Mouse (Mus musculus) embryonic facial prominence, embryonic 10.5 days (tissue): ENCODE data around the gene Clec2l. TPM values are rescaled to one million over a fixed set of nuclear protein-coding genes. Genes with fewer than 3 reads are reported as not detected.
A peak's percentile ranks its signal among the peaks of the same experiment; 100 is the strongest.
"Not testable (repeated sequence)": the region's sequence is repeated elsewhere in the genome, so short reads cannot be mapped to it uniquely, and the experiment has no call there.

ENCODE experiments used
- DNase-seq: peaks from one replicate; pipeline ENCODE4 v3.0.0-alpha.2; 2017; ENCODE audit warnings: low spot score
- H3K27ac ChIP-seq: fragments of 300-500 bp; sonication (generic); replicated peaks from 2 replicates; pipeline ENCODE4 v1.5.1; 2016; ENCODE audit warnings: mild to moderate bottlenecking
- H3K27me3 ChIP-seq: fragments of 300-500 bp; sonication (generic); replicated peaks from 2 replicates; pipeline ENCODE4 v1.6.1; 2016; ENCODE audit warnings: low read depth, mild to moderate bottlenecking; ENCODE audit not compliant: poor library complexity, severe bottlenecking
- H3K36me3 ChIP-seq: fragments of 300-500 bp; sonication (generic); replicated peaks from 2 replicates; pipeline ENCODE4 v1.6.1; 2016; ENCODE audit warnings: mild to moderate bottlenecking, moderate library complexity
- H3K4me1 ChIP-seq: fragments of 300-500 bp; sonication (generic); 2 replicates; pipeline ENCODE4 v1.6.1; 2016
- H3K4me3 ChIP-seq: fragments of 300-500 bp; sonication (generic); 2 replicates; pipeline ENCODE4 v1.5.1; 2016; ENCODE audit warnings: mild to moderate bottlenecking, moderate library complexity
- H3K9me3 ChIP-seq: fragments of 300-500 bp; sonication (generic); 2 replicates; pipeline ENCODE4 v1.6.1; 2016; ENCODE audit warnings: mild to moderate bottlenecking
- WGBS: fragments of 180-500 bp; shearing (Covaris S2); methylation state at CpG from one replicate; pipeline ENCODE4 v1.1.7; 2016; 5-methylcytosine and 5-hydroxymethylcytosine counted together
- polyA plus RNA-seq: library from polyadenylated mRNA; unstranded; fragments of >200 nt; fragmentation: Nextera tagmentation; extraction: Ambion mirVana; gene quantifications from 2 replicates; pipeline ENCODE4 v1.2.1, GENCODE M21; 2016

The Clec2l gene
- polyA plus RNA-seq, 1 experiment from 2014 or later: 0.97 TPM

- no peaks in the 10 kb centered on the region for H3K9me3 ChIP-seq
- peaks cover 19% of the 10 kb centered on the region for H3K4me1 ChIP-seq
- H3K4me3 ChIP-seq: no peak overlapping the region
- H3K27me3 ChIP-seq: peaks cover 71% of the 10 kb centered on the region
- no peak overlapping the region for H3K27ac ChIP-seq
- no peak for DNase-seq
- H3K36me3 ChIP-seq: no peaks in the 10 kb centered on the region
- 84% methylated on average over 11 of the region's 11 CpGs for WGBS
Measured at GRCm38 (mm10) chr6:38640401-38640800, 22.5 kb upstream of the Clec2l start.

GRCm38 (mm10) chr6:38641228-38641627, 21.6 kb upstream of the Clec2l start:
- Histone ChIP-seq H3K4me3 (no peak overlapping the region), H3K4me1 (peaks cover 13% of the 10 kb centered on the region), H3K27ac (no peak overlapping the region), H3K36me3 (no peaks in the 10 kb centered on the region), H3K27me3 (peaks cover 64% of the 10 kb centered on the region), H3K9me3 (no peaks in the 10 kb centered on the region)
- no peak for DNase-seq
- 72% methylated on average over 5 of the region's 5 CpGs for WGBS

GRCm38 (mm10) chr6:38641645-38642044, 21.2 kb upstream of the Clec2l start:
- no peak for DNase-seq
- 50% methylated on average over 5 of the region's 5 CpGs for WGBS
- Histone ChIP-seq H3K9me3 (no peaks in the 10 kb centered on the region), H3K4me1 (peaks cover 9% of the 10 kb centered on the region), H3K27ac (no peak overlapping the region), H3K4me3 (no peak overlapping the region), H3K27me3 (peaks cover 62% of the 10 kb centered on the region), H3K36me3 (no peaks in the 10 kb centered on the region)

- Histone ChIP-seq H3K4me1 (no peaks in the 10 kb centered on the region), H3K27me3 (peaks cover 52% of the 10 kb centered on the region), H3K27ac (no peak overlapping the region), H3K4me3 (no peak overlapping the region), H3K9me3 (no peaks in the 10 kb centered on the region), H3K36me3 (no peaks in the 10 kb centered on the region)
- DNase-seq: no peak
- 83% methylated on average over 5 of the region's 5 CpGs for WGBS
Measured at GRCm38 (mm10) chr6:38642593-38642992, 20.3 kb upstream of the Clec2l start.

- no peak overlapping the region for H3K27ac ChIP-seq
- DNase-seq: no peak
- no peaks in the 10 kb centered on the region for H3K4me1 ChIP-seq
- no peak overlapping the region for H3K4me3 ChIP-seq
- peaks cover 48% of the 10 kb centered on the region for H3K27me3 ChIP-seq
- WGBS: 66% methylated on average over 3 of the region's 3 CpGs
- H3K36me3 ChIP-seq: no peaks in the 10 kb centered on the region
- H3K9me3 ChIP-seq: no peaks in the 10 kb centered on the region
Measured at GRCm38 (mm10) chr6:38643039-38643438, 19.8 kb upstream of the Clec2l start.

- Histone ChIP-seq H3K36me3 (no peaks in the 10 kb centered on the region), H3K27ac (no peak overlapping the region), H3K4me3 (no peak overlapping the region), H3K4me1 (no peaks in the 10 kb centered on the region), H3K9me3 (no peaks in the 10 kb centered on the region), H3K27me3 (0 out of 2 replicates have a peak, but pooled peaks cover 3% of the 10 kb centered on the region)
- DNase-seq: no peak
- WGBS: 72% methylated on average over 3 of the region's 3 CpGs
Measured at GRCm38 (mm10) chr6:38649545-38649944, 13.3 kb upstream of the Clec2l start.

- H3K4me1 ChIP-seq: no peaks in the 10 kb centered on the region
- DNase-seq: peak; percentile 71
- 0 out of 2 replicates have a peak, but pooled peaks cover 3% of the 10 kb centered on the region for H3K27me3 ChIP-seq
- H3K36me3 ChIP-seq: no peaks in the 10 kb centered on the region
- WGBS: 44% methylated on average over 14 of the region's 14 CpGs
- H3K9me3 ChIP-seq: no peaks in the 10 kb centered on the region
- no peak overlapping the region for H3K4me3 ChIP-seq
- H3K27ac ChIP-seq: no peak overlapping the region
Measured at GRCm38 (mm10) chr6:38650263-38650937, 12.5 kb upstream of the Clec2l start.

- Histone ChIP-seq H3K36me3 (no peaks in the 10 kb centered on the region), H3K4me3 (no peak overlapping the region), H3K27me3 (peaks cover 69% of the 10 kb centered on the region), H3K9me3 (no peaks in the 10 kb centered on the region), H3K4me1 (peaks cover 19% of the 10 kb centered on the region), H3K27ac (no peak overlapping the region)
- DNase-seq: no peak
- 23% methylated on average over 4 of the region's 4 CpGs for WGBS
Measured at GRCm38 (mm10) chr6:38661626-38662025, 1.2 kb upstream of the Clec2l start.

- WGBS: 68% methylated on average over 6 of the region's 6 CpGs
- H3K27ac ChIP-seq: no peak overlapping the region
- H3K36me3 ChIP-seq: no peaks in the 10 kb centered on the region
- no peak overlapping the region for H3K4me3 ChIP-seq
- no peak for DNase-seq
- H3K9me3 ChIP-seq: no peaks in the 10 kb centered on the region
- H3K4me1 ChIP-seq: no peaks in the 10 kb centered on the region
- peaks cover 22% of the 10 kb centered on the region for H3K27me3 ChIP-seq
Measured at GRCm38 (mm10) chr6:38669580-38669979, 6.7 kb downstream of the Clec2l start.

GRCm38 (mm10) chr6:38670488-38670887, 7.6 kb downstream of the Clec2l start:
- H3K27ac ChIP-seq, DNase-seq: not testable (repeated sequence)
- 81% methylated on average over 1 of the region's 1 CpGs for WGBS

GRCm38 (mm10) chr6:38671270-38671669, 8.4 kb downstream of the Clec2l start:
- Histone ChIP-seq H3K9me3 (no peaks in the 10 kb centered on the region), H3K4me1 (no peaks in the 10 kb centered on the region), H3K4me3 (no peak overlapping the region), H3K27ac (no peak overlapping the region), H3K27me3 (peaks cover 6% of the 10 kb centered on the region; the same call in 1 of the 2 replicates), H3K36me3 (no peaks in the 10 kb centered on the region)
- 84% methylated on average over 7 of the region's 7 CpGs for WGBS
- DNase-seq: no peak

More at GRCm38 (mm10) chr6:38670488-38670887, 7.6 kb downstream of the Clec2l start:
- not testable (repeated sequence) for H3K4me1 ChIP-seq, H3K4me3 ChIP-seq, H3K36me3 ChIP-seq, H3K9me3 ChIP-seq
- peaks cover 13% of the 10 kb centered on the region for H3K27me3 ChIP-seq

- no peak overlapping the region for H3K4me3 ChIP-seq
- DNase-seq: no peak
- H3K4me1 ChIP-seq: no peaks in the 10 kb centered on the region
- no peak overlapping the region for H3K27ac ChIP-seq
- peaks cover 2% of the 10 kb centered on the region; the same call in 1 of the 2 replicates for H3K27me3 ChIP-seq
- H3K9me3 ChIP-seq: no peaks in the 10 kb centered on the region
- H3K36me3 ChIP-seq: no peaks in the 10 kb centered on the region
- 90% methylated on average over 3 of the region's 3 CpGs for WGBS
Measured at GRCm38 (mm10) chr6:38672011-38672410, 9.1 kb downstream of the Clec2l start.

- no peaks in the 10 kb centered on the region for H3K9me3 ChIP-seq
- no peaks in the 10 kb centered on the region for H3K27me3 ChIP-seq
- no peaks in the 10 kb centered on the region for H3K36me3 ChIP-seq
- DNase-seq: no peak
- WGBS: 92% methylated on average over 6 of the region's 6 CpGs
- H3K4me3 ChIP-seq: no peak overlapping the region
- no peaks in the 10 kb centered on the region for H3K4me1 ChIP-seq
- H3K27ac ChIP-seq: no peak overlapping the region
Measured at GRCm38 (mm10) chr6:38676217-38676616, 13.3 kb downstream of the Clec2l start.
